Mouse (Mus musculus) embryonic facial prominence, embryonic 12.5 days (tissue): ENCODE measurements around the gene BC030867. TPM values are rescaled to one million over a fixed set of nuclear protein-coding genes. Genes with fewer than 3 reads are reported as not detected.
A peak's percentile ranks its signal among the peaks of the same experiment; 100 is the strongest.

ENCODE experiments used
- ATAC-seq: fragments of 200-750 bp; cut with Nextera tagmentation; 2 replicates; pipeline ENCODE4 v1.8.0; 2017; ENCODE audit not compliant: insufficient number of reproducible peaks, insufficient read depth, low FRiP score, low TSS enrichment
- H3K27ac ChIP-seq: fragments of 300-500 bp; sonication (generic); 2 replicates; pipeline ENCODE4 v1.5.1; 2016; ENCODE audit warnings: mild to moderate bottlenecking
- H3K27me3 ChIP-seq: fragments of 300-500 bp; sonication (generic); 2 replicates; pipeline ENCODE4 v1.6.1; 2016; ENCODE audit warnings: mild to moderate bottlenecking, moderate library complexity
- H3K36me3 ChIP-seq: fragments of 300-500 bp; sonication (generic); 2 replicates; pipeline ENCODE4 v1.6.1; 2016; ENCODE audit warnings: mild to moderate bottlenecking
- H3K4me1 ChIP-seq: fragments of 300-500 bp; sonication (generic); 2 replicates; pipeline ENCODE4 v1.6.1; 2016
- H3K4me2 ChIP-seq: fragments of 300-500 bp; sonication (generic); replicated peaks from 2 replicates; pipeline ENCODE4 v1.6.1; 2016; ENCODE audit warnings: mild to moderate bottlenecking, moderate library complexity
- H3K4me3 ChIP-seq: fragments of 300-500 bp; sonication (generic); 2 replicates; pipeline ENCODE4 v1.5.1; 2016; ENCODE audit warnings: mild to moderate bottlenecking
- H3K9ac ChIP-seq: fragments of 300-500 bp; sonication (generic); 2 replicates; pipeline ENCODE4 v1.6.1; 2016; ENCODE audit warnings: mild to moderate bottlenecking, moderate library complexity
- H3K9me3 ChIP-seq: fragments of 300-500 bp; sonication (generic); 2 replicates; pipeline ENCODE4 v1.6.1; 2016; ENCODE audit warnings: mild to moderate bottlenecking, moderate library complexity
- WGBS: fragments of 180-500 bp; shearing (Covaris S2); methylation state at CpG from one replicate; pipeline ENCODE4 v1.1.7; 2016; 5-methylcytosine and 5-hydroxymethylcytosine counted together
- polyA plus RNA-seq: library from polyadenylated mRNA; unstranded; fragments of >200 nt; fragmentation: Nextera tagmentation; extraction: Ambion mirVana; gene quantifications from 2 replicates; pipeline ENCODE4 v1.2.1, GENCODE M21; 2016

The BC030867 gene
- polyA plus RNA-seq, 1 experiment from 2014 or later, result 21.7 TPM

- no peak for ATAC-seq
- H3K4me2 ChIP-seq, result no peak overlapping the region
- WGBS, result 84% methylated on average over 6 of the region's 6 CpGs
- no peak overlapping the region for H3K9ac ChIP-seq
- H3K27ac ChIP-seq, result no peak overlapping the region
- H3K9me3 ChIP-seq, result no peaks in the 10 kb centered on the region
- H3K36me3 ChIP-seq, result no peaks in the 10 kb centered on the region
- H3K27me3 ChIP-seq, result no peaks in the 10 kb centered on the region
- H3K4me3 ChIP-seq, result no peak overlapping the region
- 0 out of 2 replicates have a peak, but pooled peaks cover 4% of the 10 kb centered on the region for H3K4me1 ChIP-seq
These were observed 8.0 kb upstream of the BC030867 start for GRCm38 (mm10) chr11:102240636-102241035.

- H3K27me3 ChIP-seq, result no peaks in the 10 kb centered on the region
- no peaks in the 10 kb centered on the region for H3K36me3 ChIP-seq
- ATAC-seq, result no peak
- whole genome bisulfite sequencing, result 85% methylated on average over 5 of the region's 5 CpGs
- H3K9ac ChIP-seq, result no peak overlapping the region
- no peak overlapping the region for H3K27ac ChIP-seq
- no peak overlapping the region for H3K4me3 ChIP-seq
- no peak overlapping the region for H3K4me2 ChIP-seq
- H3K9me3 ChIP-seq, result no peaks in the 10 kb centered on the region
- 0 out of 2 replicates have a peak, but pooled peaks cover 4% of the 10 kb centered on the region for H3K4me1 ChIP-seq
These were observed 7.4 kb upstream of the BC030867 start for GRCm38 (mm10) chr11:102241246-102241645.

GRCm38 (mm10) chr11:102241874-102242273 is 6.8 kb upstream of the BC030867 start:
- Histone ChIP-seq H3K4me1 (0 out of 2 replicates have a peak, but pooled peaks cover 4% of the 10 kb centered on the region), H3K27ac (no peak overlapping the region), H3K4me3 (no peak overlapping the region), H3K4me2 (no peak overlapping the region), H3K27me3 (no peaks in the 10 kb centered on the region), H3K9me3 (no peaks in the 10 kb centered on the region), H3K9ac (no peak overlapping the region), H3K36me3 (no peaks in the 10 kb centered on the region)
- no peak for ATAC-seq
- 50% methylated on average over 5 of the region's 5 CpGs for WGBS

- Histone ChIP-seq H3K27ac (peak overlapping the region; percentile 81), H3K9ac (peak overlapping the region; percentile 44), H3K36me3 (no peaks in the 10 kb centered on the region), H3K27me3 (no peaks in the 10 kb centered on the region), H3K4me2 (peak overlapping the region; percentile 71), H3K4me1 (peaks cover 14% of the 10 kb centered on the region), H3K4me3 (peak overlapping the region; percentile 31), H3K9me3 (no peaks in the 10 kb centered on the region)
- WGBS, result 2% methylated on average over 32 of the region's 32 CpGs
- peak; percentile 76 for ATAC-seq
These were observed 3.7 kb upstream of the BC030867 start for GRCm38 (mm10) chr11:102244926-102245449.

- 32% methylated on average over 14 of the region's 14 CpGs for WGBS
- Histone ChIP-seq H3K27ac (peak overlapping the region; percentile 81), H3K36me3 (no peaks in the 10 kb centered on the region), H3K4me1 (peaks cover 14% of the 10 kb centered on the region), H3K4me2 (peak overlapping the region; percentile 71), H3K27me3 (no peaks in the 10 kb centered on the region), H3K9me3 (no peaks in the 10 kb centered on the region), H3K9ac (peak overlapping the region; percentile 44), H3K4me3 (peak overlapping the region; percentile 31)
- peak; percentile 57; the same call in 1 of the 2 replicates for ATAC-seq
These were observed 3.0 kb upstream of the BC030867 start for GRCm38 (mm10) chr11:102245581-102246272.

GRCm38 (mm10) chr11:102246273-102246635 is 2.4 kb upstream of the BC030867 start:
- Histone ChIP-seq H3K4me2 (no peak overlapping the region), H3K27me3 (no peaks in the 10 kb centered on the region), H3K36me3 (no peaks in the 10 kb centered on the region), H3K9ac (no peak overlapping the region), H3K4me3 (no peak overlapping the region), H3K4me1 (peaks cover 14% of the 10 kb centered on the region), H3K27ac (peak overlapping the region; percentile 81), H3K9me3 (no peaks in the 10 kb centered on the region)
- ATAC-seq, result no peak
- WGBS, result 78% methylated on average over 6 of the region's 6 CpGs

- WGBS, result 87% methylated on average over 4 of the region's 4 CpGs
- no peaks in the 10 kb centered on the region for H3K36me3 ChIP-seq
- no peak for ATAC-seq
- H3K9ac ChIP-seq, result no peak overlapping the region
- no peaks in the 10 kb centered on the region for H3K9me3 ChIP-seq
- H3K27me3 ChIP-seq, result no peaks in the 10 kb centered on the region
- peaks cover 14% of the 10 kb centered on the region for H3K4me1 ChIP-seq
- H3K4me2 ChIP-seq, result no peak overlapping the region
- H3K27ac ChIP-seq, result no peak overlapping the region
- H3K4me3 ChIP-seq, result no peak overlapping the region
These were observed 1.8 kb upstream of the BC030867 start for GRCm38 (mm10) chr11:102246871-102247270.

GRCm38 (mm10) chr11:102249351-102250090 is 839 bp downstream of the BC030867 start:
- 10% methylated on average over 9 of the region's 9 CpGs for WGBS
- Histone ChIP-seq H3K27ac (no peak overlapping the region), H3K36me3 (peaks cover 9% of the 10 kb centered on the region)

GRCm38 (mm10) chr11:102257514-102257913 is 8.8 kb downstream of the BC030867 start:
- peak overlapping the region; percentile 3; the same call in 1 of the 2 replicates for H3K4me3 ChIP-seq
- H3K27me3 ChIP-seq, result no peaks in the 10 kb centered on the region
- H3K36me3 ChIP-seq, result peaks cover 61% of the 10 kb centered on the region
- no peaks in the 10 kb centered on the region for H3K9me3 ChIP-seq
- no peak for ATAC-seq
- 30% methylated on average over 9 of the region's 9 CpGs for WGBS
- H3K4me1 ChIP-seq, result peaks cover 16% of the 10 kb centered on the region
- peak overlapping the region; percentile 60; the same call in 1 of the 2 replicates for H3K27ac ChIP-seq
- H3K4me2 ChIP-seq, result no peak overlapping the region
- no peak overlapping the region for H3K9ac ChIP-seq

More at GRCm38 (mm10) chr11:102249351-102250090, 839 bp downstream of the BC030867 start:
- H3K9ac ChIP-seq, result peak overlapping the region; percentile 69
- peaks cover 14% of the 10 kb centered on the region for H3K4me1 ChIP-seq
- H3K4me2 ChIP-seq, result peak overlapping the region; percentile 92
- ATAC-seq, result no peak
- no peaks in the 10 kb centered on the region for H3K9me3 ChIP-seq
- H3K4me3 ChIP-seq, result peak overlapping the region; percentile 73
- H3K27me3 ChIP-seq, result no peaks in the 10 kb centered on the region

GRCm38 (mm10) chr11:102258095-102258494 is 9.4 kb downstream of the BC030867 start:
- 74% methylated on average over 6 of the region's 6 CpGs for WGBS
- H3K4me2 ChIP-seq, result no peak overlapping the region
- no peak for ATAC-seq

GRCm38 (mm10) chr11:102258521-102258920 is 9.8 kb downstream of the BC030867 start:
- H3K36me3 ChIP-seq, result peaks cover 60% of the 10 kb centered on the region
- WGBS, result 87% methylated on average over 3 of the region's 3 CpGs

More at GRCm38 (mm10) chr11:102258095-102258494, 9.4 kb downstream of the BC030867 start:
- Histone ChIP-seq H3K27me3 (no peaks in the 10 kb centered on the region), H3K27ac (peak overlapping the region; percentile 60; the same call in 1 of the 2 replicates), H3K36me3 (peaks cover 64% of the 10 kb centered on the region), H3K9ac (no peak overlapping the region), H3K4me3 (no peak overlapping the region), H3K9me3 (no peaks in the 10 kb centered on the region), H3K4me1 (peaks cover 16% of the 10 kb centered on the region)

More at GRCm38 (mm10) chr11:102258521-102258920, 9.8 kb downstream of the BC030867 start:
- H3K4me3 ChIP-seq, result no peak overlapping the region
- H3K4me2 ChIP-seq, result no peak overlapping the region
- no peak for ATAC-seq
- no peak overlapping the region for H3K27ac ChIP-seq
- no peaks in the 10 kb centered on the region for H3K9me3 ChIP-seq
- no peak overlapping the region for H3K9ac ChIP-seq
- H3K27me3 ChIP-seq, result no peaks in the 10 kb centered on the region
- H3K4me1 ChIP-seq, result peaks cover 16% of the 10 kb centered on the region
